Mouse (Mus musculus) urinary bladder, postnatal 10 days (tissue): Measurements from ENCODE around the gene Ccdc107.

Experiments
- DNase-seq: peaks from one replicate; pipeline ENCODE4 v3.0.0; 2022; ENCODE audit warnings: low spot score

The Ccdc107 gene

DNA sequence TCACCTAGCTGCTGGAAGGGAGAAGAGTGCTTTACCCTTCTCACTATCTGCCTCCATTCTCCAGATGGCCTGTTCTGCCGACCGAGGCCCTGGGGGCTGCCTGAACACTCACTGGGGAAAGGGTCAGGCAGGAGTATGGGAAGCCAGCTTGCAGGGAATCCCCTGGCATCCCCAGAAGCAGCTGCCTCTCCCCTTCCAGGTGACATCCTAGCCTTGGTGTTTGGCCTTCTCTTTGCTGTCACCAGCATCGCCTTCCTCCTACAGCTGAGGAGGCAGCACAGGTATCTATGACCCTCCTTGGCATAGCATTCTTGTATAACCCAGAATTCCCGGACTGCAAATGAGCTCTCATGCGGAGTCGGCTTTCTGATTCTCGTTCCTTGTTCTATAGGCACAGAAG, 20.0 kb downstream of the Ccdc107 start:
- DNase-seq = no peak

DNA sequence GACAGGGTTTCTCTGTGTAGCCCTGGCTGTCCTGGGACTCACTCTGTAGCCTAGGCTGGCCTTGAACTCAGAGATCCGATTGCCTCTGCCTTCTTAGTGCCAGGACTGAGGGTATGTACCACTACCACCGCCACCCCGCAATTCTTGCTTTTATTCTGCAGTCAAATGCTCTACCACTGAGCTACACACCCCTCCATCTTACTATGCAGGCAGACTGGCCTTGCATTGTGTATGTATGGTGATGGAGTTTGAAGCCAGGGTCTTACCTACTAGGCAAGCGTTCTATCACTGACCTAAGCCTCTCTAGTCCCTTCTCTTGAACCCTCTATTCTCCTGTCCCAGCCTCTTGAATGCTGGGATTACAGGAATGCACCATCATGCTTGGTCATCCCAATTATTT, 20.6 kb downstream of the Ccdc107 start:
- no peak for DNase-seq

DNA sequence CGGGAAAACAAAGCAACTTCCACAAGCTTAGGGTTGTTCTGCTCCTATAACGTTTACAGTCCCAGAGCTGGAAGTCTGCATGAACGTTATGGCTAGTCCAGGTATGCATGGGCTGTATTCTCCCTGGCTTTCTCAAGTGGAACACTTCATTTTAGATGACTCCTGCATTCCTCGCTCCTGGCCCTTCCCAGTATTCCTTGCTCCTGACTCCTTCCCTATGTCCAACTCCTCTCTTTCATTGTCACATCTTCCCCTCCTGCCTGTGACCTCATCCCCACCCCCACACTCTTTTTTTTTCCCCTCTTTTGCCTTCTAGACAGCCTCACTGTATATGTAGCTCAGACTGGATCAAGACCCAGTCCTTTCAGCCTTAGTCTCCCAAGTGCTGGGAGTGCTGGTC, 21.1 kb downstream of the Ccdc107 start:
- DNase-seq = no peak

- DNase-seq = no peak
These were observed 23.3 kb downstream of the Ccdc107 start for GRCm38 (mm10) chr4:43515764-43516708.

DNA sequence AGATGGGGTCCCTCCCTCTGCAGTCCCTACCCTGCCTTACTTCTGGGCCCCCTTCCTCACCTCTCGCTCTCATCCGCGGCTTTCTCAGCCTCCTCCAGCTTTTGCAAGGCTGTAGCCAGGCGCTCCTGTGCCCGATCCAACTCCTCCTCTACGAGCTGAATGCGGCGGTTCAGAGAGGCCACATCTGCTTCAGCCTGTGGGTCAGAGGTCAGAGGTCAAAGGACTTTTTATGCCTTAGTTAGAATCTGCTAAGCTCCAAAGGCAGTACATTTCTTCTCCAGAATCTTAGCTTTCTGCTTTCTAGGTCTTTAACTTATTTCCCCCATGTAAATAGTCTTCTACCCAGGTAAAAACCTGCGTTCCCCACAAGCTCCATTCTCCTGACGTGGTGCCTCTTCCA, 26.9 kb downstream of the Ccdc107 start:
- DNase-seq = no peak

DNA sequence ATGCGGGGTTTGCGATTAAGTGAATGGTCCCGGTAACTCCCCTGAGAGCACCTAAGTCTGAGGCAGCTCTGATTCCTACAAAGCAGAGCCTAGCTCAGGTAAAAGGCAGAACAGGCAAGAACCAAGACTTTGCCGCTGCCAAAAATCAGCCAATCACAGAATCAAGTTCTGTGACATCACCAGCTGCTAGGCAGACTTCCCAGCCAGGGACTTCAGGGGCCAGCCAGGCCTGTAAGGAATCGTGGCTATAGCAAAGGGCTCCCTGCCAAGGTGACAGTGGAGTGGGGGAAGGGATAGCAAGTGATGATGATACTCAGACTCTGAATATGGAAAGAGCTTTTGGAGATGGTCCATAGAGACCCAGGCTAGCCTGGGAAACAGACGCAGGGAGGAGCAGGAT, 27.3 kb downstream of the Ccdc107 start:
- peak; percentile 73 for DNase-seq

DNA sequence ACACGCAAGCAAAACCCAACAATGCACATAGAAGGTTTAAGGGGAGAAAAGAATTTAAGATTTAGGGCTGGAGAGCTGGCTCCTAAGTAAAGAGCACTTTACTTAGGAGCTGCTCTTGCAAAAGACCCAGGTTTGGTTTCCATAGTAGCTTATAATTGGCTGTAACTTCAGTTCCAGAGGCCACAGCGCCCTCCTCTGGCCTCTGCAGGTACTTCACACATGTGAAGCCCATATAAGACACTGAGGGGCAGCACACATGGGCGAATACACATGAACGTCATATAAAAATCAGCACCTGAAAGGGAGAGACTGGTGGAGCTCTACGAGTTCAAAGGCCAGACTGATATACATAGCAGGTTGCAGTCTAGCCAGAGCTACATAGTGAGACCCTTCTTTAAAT, 35.2 kb downstream of the Ccdc107 start:
- no peak for DNase-seq

- no peak for DNase-seq
These were observed 35.8 kb downstream of the Ccdc107 start for GRCm38 (mm10) chr4:43528487-43528886.

DNA sequence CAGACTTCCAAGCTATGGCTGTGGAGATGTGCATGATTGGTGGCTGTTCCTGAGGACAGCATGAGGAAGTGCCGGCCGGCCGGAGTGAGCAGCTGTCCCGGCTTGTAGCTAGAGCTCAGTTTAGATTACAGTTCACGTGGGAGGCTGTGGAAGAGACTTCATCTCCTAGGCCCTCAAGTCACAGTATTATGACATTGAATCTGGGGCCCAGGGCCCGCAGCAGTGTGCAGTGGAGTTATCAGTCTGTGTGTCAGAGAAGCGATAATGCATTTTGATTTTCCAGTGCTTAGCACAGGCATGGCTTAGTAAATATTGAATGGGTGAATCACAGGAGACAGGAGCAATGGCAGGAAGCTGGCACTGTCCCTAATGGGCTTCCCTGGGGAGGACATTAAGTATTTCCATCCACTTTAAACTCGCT, 37.4 kb downstream of the Ccdc107 start:
- no peak for DNase-seq

GRCm38 (mm10) chr4:43530581-43530980, 37.9 kb downstream of the Ccdc107 start:
- DNase-seq = no peak

- DNase-seq = no peak
These were observed 40.6 kb downstream of the Ccdc107 start for GRCm38 (mm10) chr4:43533270-43533669.

GRCm38 (mm10) chr4:43535628-43536027, 42.9 kb downstream of the Ccdc107 start:
- no peak for DNase-seq

DNA sequence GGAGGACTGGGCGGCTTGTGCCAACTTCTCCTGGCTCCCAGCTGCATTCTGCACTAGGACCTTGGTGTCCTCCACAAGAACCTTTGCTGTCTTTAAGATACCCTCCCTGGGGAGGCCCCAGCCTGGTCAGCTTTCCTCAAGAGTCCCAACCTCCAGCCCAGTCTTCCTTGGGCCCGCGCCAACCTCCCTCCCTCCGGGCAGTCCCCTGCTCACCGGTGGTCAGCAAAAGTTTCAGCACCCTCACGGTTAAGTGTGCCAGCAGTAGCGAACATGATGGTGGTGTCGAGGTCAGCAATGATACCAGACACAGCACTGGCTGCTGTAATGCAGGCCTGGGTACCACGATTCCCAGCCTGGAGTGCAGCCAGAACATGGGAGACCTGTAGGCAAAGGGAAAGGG, 43.3 kb downstream of the Ccdc107 start:
- no peak for DNase-seq

GRCm38 (mm10) chr4:43542044-43542443, 49.3 kb downstream of the Ccdc107 start:
- DNase-seq = no peak
